Mouse (Mus musculus) embryonic fibroblast, embryonic 13.5 days (primary cell): ENCODE results near the gene Abcc8.

Experiments
- CTCF ChIP-seq: IDR thresholded peaks from 2 replicates; pipeline ENCODE4 v1.5.1; 2011; ENCODE audit warnings: mild to moderate bottlenecking, control low read depth, low read length, moderate library complexity, borderline replicate concordance; ENCODE audit not compliant: insufficient read depth
- POLR2A ChIP-seq: IDR thresholded peaks from 2 replicates; pipeline ENCODE4 v1.6.1; 2011; ENCODE audit warnings: low read depth, mild to moderate bottlenecking, control low read depth, low read length, moderate library complexity

- TF ChIP-seq POLR2A (no peak), CTCF (no peak)
Observed at GRCm38 (mm10) chr7:46144061-46144460, 35.8 kb downstream of the Abcc8 start.
